Mouse (Mus musculus): Measurements from ENCODE around the gene Kcnk18.

DNA sequence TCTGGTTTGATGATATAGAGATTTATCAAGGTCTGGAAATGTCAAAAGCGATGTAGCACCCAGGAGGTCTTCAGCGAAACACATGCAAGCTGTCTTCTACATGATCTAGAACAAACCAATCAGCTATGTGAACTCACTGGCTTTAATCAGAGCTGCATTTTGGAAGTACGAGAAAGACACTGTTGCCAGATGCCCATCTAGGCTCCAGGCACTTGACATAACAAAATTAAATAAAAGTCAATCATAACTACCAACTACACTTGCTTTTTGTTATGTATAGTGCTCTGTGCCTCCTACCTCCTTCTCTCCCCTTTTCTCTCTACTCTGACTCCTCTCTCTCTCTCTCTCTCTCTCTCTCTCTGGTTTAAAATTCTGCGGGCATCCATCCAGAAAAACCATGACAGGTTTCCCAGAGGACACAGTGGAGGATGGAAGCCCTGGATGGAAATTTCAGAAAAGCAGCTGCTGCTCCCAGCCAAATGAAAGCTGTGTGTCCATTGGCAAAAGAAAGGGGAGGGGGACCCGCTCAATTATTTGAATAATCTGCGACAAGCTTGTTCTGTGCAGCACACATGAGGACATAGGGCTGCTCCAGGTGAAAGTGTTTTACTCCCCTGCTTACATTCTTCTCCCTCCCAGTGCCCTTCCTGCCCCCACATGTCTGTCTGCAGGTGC lies 45.5 kb upstream of the Kcnk18 start:
- no peak for TF ChIP-seq POLR2A (IDR thresholded peaks at IDR 0.05; ENCODE audit: control insufficient read depth, low read depth, low read length)
- TF ChIP-seq CTCF (IDR thresholded peaks at IDR 0.05; ENCODE audit: control insufficient read depth, insufficient read depth, insufficient replicate concordance, low read depth, low read length): no peak
